Mouse (Mus musculus): ENCODE results near the gene Selenoo. TPM values are rescaled to one million over a fixed set of nuclear protein-coding genes. Genes with fewer than 3 reads are reported as not detected.

Gene Selenoo
- polyA plus RNA-seq, 1 experiment from 2014 or later = 10.4 TPM

- peak overlapping the region; percentile 34 for H3K9ac ChIP-seq (ENCODE audit: low read depth, low read length)
- H3K4me1 ChIP-seq (replicated peaks; ENCODE audit: control insufficient read depth, insufficient read depth, low read length) = no peaks in the 10 kb centered on the region
- H3K27me3 ChIP-seq (replicated peaks; ENCODE audit: control insufficient read depth, insufficient read depth, low read length) = peaks cover 41% of the 10 kb centered on the region
- no peak for TF ChIP-seq CTCF (IDR thresholded peaks at IDR 0.05; ENCODE audit: low read depth)
- WGBS = 2% methylated on average over 46 of the region's 48 CpGs
- H3K4me3 ChIP-seq (ENCODE audit: low read depth, low read length) = peak overlapping the region; percentile 54
- no peak overlapping the region for H3K27ac ChIP-seq (ENCODE audit: low read depth, low read length)
- peak overlapping the region; percentile 94 for H3K4me2 ChIP-seq (replicated peaks; ENCODE audit: low read depth)
- no peaks in the 10 kb centered on the region for H3K36me3 ChIP-seq (ENCODE audit: control insufficient read depth, insufficient read depth)
- no peaks in the 10 kb centered on the region for H3K9me3 ChIP-seq (ENCODE audit: control insufficient read depth)
- ATAC-seq = peak; percentile 25; the same call in 1 of the 2 replicates
Observed at GRCm38 (mm10) chr15:89060032-89060681, 28.7 kb upstream of the Selenoo start.

- Histone ChIP-seq H3K36me3 (ENCODE audit: control insufficient read depth, insufficient read depth) (no peaks in the 10 kb centered on the region), H3K4me3 (ENCODE audit: low read depth, low read length) (no peak overlapping the region), H3K9me3 (ENCODE audit: control insufficient read depth) (no peaks in the 10 kb centered on the region), H3K4me2 (replicated peaks; ENCODE audit: low read depth) (no peak overlapping the region), H3K27ac (ENCODE audit: low read depth, low read length) (no peak overlapping the region), H3K9ac (ENCODE audit: low read depth, low read length) (no peak overlapping the region), H3K27me3 (replicated peaks; ENCODE audit: control insufficient read depth, insufficient read depth, low read length) (peaks cover 41% of the 10 kb centered on the region), H3K4me1 (replicated peaks; ENCODE audit: control insufficient read depth, insufficient read depth, low read length) (no peaks in the 10 kb centered on the region)
- no peak for ATAC-seq
- 93% methylated on average over 12 of the region's 12 CpGs for WGBS
- no peak for TF ChIP-seq CTCF (IDR thresholded peaks at IDR 0.05; ENCODE audit: low read depth)
Observed at GRCm38 (mm10) chr15:89060811-89061460, 27.9 kb upstream of the Selenoo start.

GRCm38 (mm10) chr15:89061761-89062517 lies 26.9 kb upstream of the Selenoo start:
- no peak overlapping the region for H3K27ac ChIP-seq (ENCODE audit: low read depth, low read length)
- no peak for TF ChIP-seq CTCF (IDR thresholded peaks at IDR 0.05; ENCODE audit: low read depth)
- H3K9me3 ChIP-seq (ENCODE audit: control insufficient read depth) = no peaks in the 10 kb centered on the region
- H3K9ac ChIP-seq (ENCODE audit: low read depth, low read length) = no peak overlapping the region
- 82% methylated on average over 6 of the region's 6 CpGs for WGBS
- no peak for ATAC-seq
- no peak overlapping the region for H3K4me3 ChIP-seq (ENCODE audit: low read depth, low read length)
- no peak overlapping the region for H3K4me2 ChIP-seq (replicated peaks; ENCODE audit: low read depth)
- peaks cover 47% of the 10 kb centered on the region for H3K27me3 ChIP-seq (replicated peaks; ENCODE audit: control insufficient read depth, insufficient read depth, low read length)
- H3K4me1 ChIP-seq (replicated peaks; ENCODE audit: control insufficient read depth, insufficient read depth, low read length) = no peaks in the 10 kb centered on the region
- H3K36me3 ChIP-seq (ENCODE audit: control insufficient read depth, insufficient read depth) = no peaks in the 10 kb centered on the region

GRCm38 (mm10) chr15:89062518-89062910 lies 26.4 kb upstream of the Selenoo start:
- H3K9me3 ChIP-seq (ENCODE audit: control insufficient read depth) = no peaks in the 10 kb centered on the region
- H3K9ac ChIP-seq (ENCODE audit: low read depth, low read length) = no peak overlapping the region
- H3K27me3 ChIP-seq (replicated peaks; ENCODE audit: control insufficient read depth, insufficient read depth, low read length) = peaks cover 44% of the 10 kb centered on the region
- H3K36me3 ChIP-seq (ENCODE audit: control insufficient read depth, insufficient read depth) = no peaks in the 10 kb centered on the region
- no peak for TF ChIP-seq CTCF (IDR thresholded peaks at IDR 0.05; ENCODE audit: low read depth)
- no peak overlapping the region for H3K4me3 ChIP-seq (ENCODE audit: low read depth, low read length)
- ATAC-seq = no peak
- H3K27ac ChIP-seq (ENCODE audit: low read depth, low read length) = no peak overlapping the region
- 75% methylated on average over 5 of the region's 5 CpGs for WGBS
- no peak overlapping the region for H3K4me2 ChIP-seq (replicated peaks; ENCODE audit: low read depth)
- H3K4me1 ChIP-seq (replicated peaks; ENCODE audit: control insufficient read depth, insufficient read depth, low read length) = no peaks in the 10 kb centered on the region

- H3K4me2 ChIP-seq (replicated peaks; ENCODE audit: low read depth) = no peak overlapping the region
- TF ChIP-seq CTCF (IDR thresholded peaks at IDR 0.05; ENCODE audit: low read depth) = no peak
- H3K4me3 ChIP-seq (ENCODE audit: low read depth, low read length) = no peak overlapping the region
- no peak overlapping the region for H3K27ac ChIP-seq (ENCODE audit: low read depth, low read length)
- no peak overlapping the region for H3K9ac ChIP-seq (ENCODE audit: low read depth, low read length)
- no peak for ATAC-seq
- no peaks in the 10 kb centered on the region for H3K4me1 ChIP-seq (replicated peaks; ENCODE audit: control insufficient read depth, insufficient read depth, low read length)
- peaks cover 39% of the 10 kb centered on the region for H3K27me3 ChIP-seq (replicated peaks; ENCODE audit: control insufficient read depth, insufficient read depth, low read length)
- 73% methylated on average over 7 of the region's 7 CpGs for WGBS
- no peaks in the 10 kb centered on the region for H3K36me3 ChIP-seq (ENCODE audit: control insufficient read depth, insufficient read depth)
- H3K9me3 ChIP-seq (ENCODE audit: control insufficient read depth) = no peaks in the 10 kb centered on the region
Observed at GRCm38 (mm10) chr15:89063001-89063400, 25.9 kb upstream of the Selenoo start.

- H3K4me1 ChIP-seq (replicated peaks; ENCODE audit: control insufficient read depth, insufficient read depth, low read length) = no peaks in the 10 kb centered on the region
- no peaks in the 10 kb centered on the region for H3K36me3 ChIP-seq (ENCODE audit: control insufficient read depth, insufficient read depth)
- H3K27me3 ChIP-seq (replicated peaks; ENCODE audit: control insufficient read depth, insufficient read depth, low read length) = peaks cover 36% of the 10 kb centered on the region
- TF ChIP-seq CTCF (IDR thresholded peaks at IDR 0.05; ENCODE audit: low read depth) = no peak
- ATAC-seq = no peak
- H3K9me3 ChIP-seq (ENCODE audit: control insufficient read depth) = no peaks in the 10 kb centered on the region
- no peak overlapping the region for H3K4me2 ChIP-seq (replicated peaks; ENCODE audit: low read depth)
- WGBS = 69% methylated on average over 6 of the region's 6 CpGs
- H3K9ac ChIP-seq (ENCODE audit: low read depth, low read length) = no peak overlapping the region
- no peak overlapping the region for H3K4me3 ChIP-seq (ENCODE audit: low read depth, low read length)
- H3K27ac ChIP-seq (ENCODE audit: low read depth, low read length) = no peak overlapping the region
Observed at GRCm38 (mm10) chr15:89063536-89063935, 25.3 kb upstream of the Selenoo start.

Data from intestine, postnatal 0 days (tissue).